Mouse (Mus musculus): ENCODE data around the gene Arl15.

Arl15 gene

GRCm38 (mm10) chr13:114096386-114096785 is 302.1 kb downstream of the Arl15 start:
- no peak for DNase-seq (ENCODE audit: low spot score in 2 of 2)

DNA sequence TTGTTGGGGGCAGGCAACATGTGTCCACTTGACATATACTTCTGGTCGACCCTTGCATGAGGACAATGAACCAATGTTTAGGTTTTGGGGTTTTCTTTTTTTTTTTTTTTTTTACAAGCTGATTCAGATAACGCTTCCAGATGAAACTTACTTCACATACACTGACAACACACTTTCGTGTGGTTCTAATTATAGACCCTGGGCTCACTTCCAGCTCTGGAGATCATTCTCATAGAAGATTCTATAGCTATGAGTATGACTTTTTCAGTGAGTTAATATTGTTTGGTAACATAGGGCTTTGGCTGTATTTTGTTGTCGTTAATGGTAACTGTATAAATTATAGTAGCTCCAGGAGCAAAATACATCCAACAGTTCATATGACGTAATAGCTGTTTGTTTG is 306.9 kb downstream of the Arl15 start:
- DNase-seq (ENCODE audit: low spot score in 2 of 2) = no peak

GRCm38 (mm10) chr13:114106083-114106482 is 311.8 kb downstream of the Arl15 start:
- no peak for DNase-seq (ENCODE audit: low spot score in 2 of 2)

DNA sequence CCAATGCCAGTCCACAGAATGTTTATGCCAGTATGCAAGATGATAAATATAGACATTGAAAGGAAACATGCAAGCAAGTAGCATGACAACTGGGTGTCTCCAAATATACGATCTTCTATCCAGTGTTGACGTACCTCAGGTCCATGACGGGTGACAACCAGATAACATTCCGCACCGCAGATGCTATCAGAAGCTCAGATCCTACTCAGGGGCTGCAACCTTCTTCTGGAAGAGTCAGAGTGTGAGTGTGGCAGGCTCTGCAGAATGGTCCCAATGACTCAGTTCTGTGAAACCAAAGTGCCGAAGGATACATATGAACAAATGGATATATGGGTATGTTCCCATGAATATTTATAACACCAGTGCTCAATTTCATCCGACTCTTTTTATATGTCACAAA is 313.2 kb downstream of the Arl15 start:
- no peak for DNase-seq (ENCODE audit: low spot score in 2 of 2)

- DNase-seq (ENCODE audit: low spot score in 2 of 2) = no peak
Observed at GRCm38 (mm10) chr13:114109441-114109840, 315.1 kb downstream of the Arl15 start.

DNA sequence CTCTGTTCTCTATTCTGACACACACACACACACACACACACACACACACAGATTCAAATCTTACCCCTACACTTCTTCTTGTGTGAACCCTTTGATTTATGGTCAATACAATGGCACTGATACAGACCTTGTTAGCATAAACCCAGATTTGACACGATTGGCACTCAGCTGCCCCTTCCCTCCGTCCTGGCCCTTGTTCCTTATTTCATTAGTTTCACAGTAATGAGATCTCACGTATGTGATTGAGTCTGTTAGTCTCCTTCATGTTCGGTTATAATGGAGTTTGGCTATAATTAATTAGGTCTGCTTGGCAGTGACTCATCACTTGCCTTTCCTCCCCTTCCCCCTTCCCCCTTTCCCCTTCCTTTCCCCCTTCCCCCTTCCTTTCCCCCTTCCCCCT is 315.5 kb downstream of the Arl15 start:
- DNase-seq (ENCODE audit: low spot score in 2 of 2) = no peak

DNA sequence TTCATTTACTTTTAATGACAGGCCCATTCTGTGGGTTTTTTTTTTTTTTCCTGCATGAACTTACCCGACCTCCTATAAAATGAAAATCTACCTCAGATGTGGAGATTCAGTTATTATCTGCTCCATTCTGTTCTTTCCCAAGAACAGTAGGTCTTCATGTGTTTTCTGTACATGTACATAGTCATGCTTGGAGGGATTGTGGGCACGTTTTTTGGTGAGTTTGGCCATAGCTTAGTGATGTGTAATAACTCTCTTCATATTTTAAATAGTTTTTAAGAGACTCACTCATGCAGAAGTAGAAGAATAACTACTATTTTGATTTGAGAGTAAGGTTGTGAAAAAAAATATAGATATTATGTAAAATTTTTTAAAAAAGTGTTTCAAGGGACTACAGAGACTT is 319.2 kb downstream of the Arl15 start:
- DNase-seq (ENCODE audit: low spot score in 2 of 2) = no peak

GRCm38 (mm10) chr13:114114586-114114985 is 320.3 kb downstream of the Arl15 start:
- no peak for DNase-seq (ENCODE audit: low spot score in 2 of 2)

DNA sequence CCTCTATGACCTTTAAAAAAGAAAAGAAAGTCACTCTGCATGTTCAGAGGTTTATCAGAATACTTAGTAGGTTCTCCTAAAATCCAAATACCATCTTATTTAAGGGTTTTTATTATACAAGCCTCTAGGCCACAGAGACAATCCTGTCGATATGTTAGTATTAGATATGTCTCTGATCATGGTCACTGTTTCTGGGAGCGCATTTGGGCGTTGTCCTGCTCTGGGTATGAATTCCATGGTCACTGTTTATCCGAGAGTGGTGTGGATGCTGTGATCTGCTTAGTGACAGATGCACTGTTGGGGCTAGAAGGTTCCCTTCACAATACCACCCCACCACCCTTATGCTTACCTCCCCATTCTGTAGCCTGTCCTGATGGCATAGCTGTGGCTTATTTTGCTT is 320.8 kb downstream of the Arl15 start:
- DNase-seq (ENCODE audit: low spot score in 2 of 2) = no peak

GRCm38 (mm10) chr13:114118104-114118830 is 324.0 kb downstream of the Arl15 start:
- DNase-seq (ENCODE audit: low spot score in 2 of 2) = no peak

GRCm38 (mm10) chr13:114119816-114120215 is 325.5 kb downstream of the Arl15 start:
- DNase-seq (ENCODE audit: low spot score in 2 of 2) = no peak

GRCm38 (mm10) chr13:114121591-114121990 is 327.3 kb downstream of the Arl15 start:
- no peak for DNase-seq (ENCODE audit: low spot score in 2 of 2)

GRCm38 (mm10) chr13:114123391-114123790 is 329.1 kb downstream of the Arl15 start:
- no peak for DNase-seq (ENCODE audit: low spot score in 2 of 2)

DNA sequence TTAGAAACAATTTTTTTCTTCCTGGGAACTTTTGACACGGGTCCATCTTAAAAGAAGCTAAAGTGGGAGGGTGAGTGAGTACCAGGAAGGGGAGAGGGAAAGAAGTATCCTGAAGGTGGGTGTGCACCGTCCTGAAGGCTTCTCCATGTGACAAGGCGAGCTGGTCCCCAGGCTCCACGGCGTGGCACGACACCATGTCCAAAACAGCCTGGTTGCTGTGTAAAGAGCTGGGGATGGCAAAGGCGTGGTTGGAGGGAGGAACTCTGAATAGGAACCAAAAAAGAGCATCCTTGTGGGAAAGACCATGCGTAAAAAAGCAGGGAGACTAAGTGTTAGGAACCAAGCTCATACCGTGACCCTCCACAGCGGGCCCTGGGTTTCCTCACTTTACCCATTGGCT is 330.1 kb downstream of the Arl15 start:
- DNase-seq (ENCODE audit: low spot score in 2 of 2) = no peak

DNA sequence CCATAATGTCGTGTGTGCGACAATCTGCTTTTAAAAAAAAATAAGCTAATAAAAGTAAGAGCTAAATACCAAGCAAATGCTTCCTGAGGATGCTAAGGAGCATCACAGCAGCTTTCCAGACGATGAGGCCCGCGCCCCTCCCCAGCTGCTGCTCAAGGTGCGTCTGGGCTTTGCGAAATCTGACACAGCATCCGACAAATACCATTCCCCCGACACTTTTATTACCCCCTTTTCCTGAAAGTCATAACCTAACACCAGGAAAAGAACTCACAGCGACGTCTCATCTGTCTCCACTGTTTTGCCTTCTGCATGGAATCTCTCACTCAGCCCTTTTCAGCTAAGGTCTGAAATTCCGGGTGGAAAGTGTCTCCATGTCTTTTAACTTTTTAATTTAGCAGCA is 330.7 kb downstream of the Arl15 start:
- DNase-seq (ENCODE audit: low spot score in 2 of 2) = no peak

DNA sequence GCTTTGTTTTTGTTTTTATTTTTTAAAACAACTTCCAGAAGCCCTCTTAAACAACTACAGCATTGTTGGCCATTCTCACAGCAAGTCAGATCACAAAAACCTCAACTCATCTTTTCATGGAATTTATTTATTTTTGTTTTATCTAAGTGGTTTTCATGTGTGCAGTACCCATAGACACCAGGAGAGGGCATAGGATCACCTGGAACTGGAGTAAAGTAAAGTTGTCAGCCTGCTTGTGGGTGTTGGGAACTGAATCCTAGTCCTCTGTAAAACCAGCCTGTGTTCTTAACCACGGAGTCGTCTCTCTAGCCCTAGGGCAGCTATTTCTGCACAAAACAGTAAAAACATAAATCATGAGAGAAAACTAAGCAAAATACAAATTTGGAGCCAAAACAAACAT is 334.1 kb downstream of the Arl15 start:
- DNase-seq (ENCODE audit: low spot score in 2 of 2) = no peak

DNA sequence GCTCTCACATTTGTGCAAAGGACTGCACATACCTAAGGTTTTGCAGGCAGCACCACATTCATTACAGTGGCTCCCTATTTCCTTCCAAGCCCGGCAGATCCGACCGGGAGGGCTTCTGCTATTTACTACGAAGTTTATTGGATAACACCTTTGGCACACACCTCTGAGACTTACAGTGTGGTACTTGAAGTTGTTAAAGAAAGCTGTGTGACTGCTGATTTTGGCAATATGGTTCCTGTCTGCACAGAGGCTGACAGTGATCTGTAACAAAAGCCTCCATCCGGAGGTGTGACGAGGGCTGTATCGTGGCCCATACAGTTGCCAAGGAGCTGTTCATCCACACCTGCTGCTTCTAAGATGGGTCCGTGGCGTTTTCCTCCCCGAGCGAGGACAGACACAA is 335.7 kb downstream of the Arl15 start:
- no peak for DNase-seq (ENCODE audit: low spot score in 2 of 2)

DNA sequence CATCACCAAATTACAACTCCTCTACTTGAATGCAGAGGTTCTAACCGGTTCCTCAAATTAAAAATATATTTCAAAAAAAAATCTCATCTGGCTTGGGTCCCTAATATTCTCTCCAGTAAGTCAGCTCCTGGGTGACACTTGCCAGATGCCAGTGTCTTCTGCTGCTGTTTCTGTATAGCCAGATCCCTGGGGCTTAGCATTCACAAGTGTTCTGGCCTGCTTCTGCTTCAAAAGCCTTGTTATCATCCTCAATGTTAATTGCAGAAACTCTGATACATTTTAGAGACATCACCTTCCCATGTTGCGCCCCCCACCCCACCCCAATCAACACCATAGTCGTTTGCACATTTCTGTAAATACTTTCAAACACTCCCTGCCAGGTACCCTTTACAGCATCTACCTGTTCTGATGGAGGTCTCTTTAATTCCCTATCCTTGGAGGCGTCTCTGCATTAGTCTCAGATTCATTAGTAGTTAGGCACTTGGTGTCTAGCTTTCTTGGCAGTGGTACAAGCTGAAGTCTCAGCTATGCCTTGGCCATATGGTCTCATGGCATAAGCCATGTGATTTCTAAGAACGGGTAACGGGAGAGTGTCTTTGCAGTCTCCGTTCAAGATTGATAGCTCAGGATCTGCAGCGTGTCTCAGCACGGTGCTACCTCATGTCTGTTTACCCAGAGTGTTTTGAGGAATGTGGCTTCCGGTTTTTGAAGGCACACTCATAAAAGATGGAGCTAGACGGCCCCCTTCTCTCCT is 336.4 kb downstream of the Arl15 start:
- no peak for DNase-seq (ENCODE audit: low spot score in 2 of 2)

GRCm38 (mm10) chr13:114138921-114139320 is 344.6 kb downstream of the Arl15 start:
- no peak for DNase-seq (ENCODE audit: low spot score in 2 of 2)

GRCm38 (mm10) chr13:114139570-114139969 is 345.3 kb downstream of the Arl15 start:
- no peak for DNase-seq (ENCODE audit: low spot score in 2 of 2)

DNA sequence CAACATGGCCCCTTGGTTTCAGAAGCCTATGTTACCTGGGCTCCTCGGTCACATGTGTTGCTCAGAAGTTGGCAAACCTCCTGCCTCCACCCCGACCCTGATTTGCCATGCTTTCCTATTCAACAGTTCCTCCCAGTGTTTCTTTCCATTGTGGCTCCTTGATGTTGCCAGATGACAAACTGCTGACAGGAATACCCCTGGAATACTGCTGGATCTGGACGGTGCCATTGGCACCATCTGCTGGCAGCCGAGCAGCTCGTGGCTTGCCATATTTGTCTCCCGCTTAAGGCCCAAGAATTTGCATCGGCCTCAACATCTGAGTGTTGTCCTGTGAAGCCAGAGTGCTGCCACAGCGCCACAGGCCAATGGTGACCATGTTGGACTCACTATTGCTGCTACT is 348.5 kb downstream of the Arl15 start:
- no peak for DNase-seq (ENCODE audit: low spot score in 2 of 2)

- DNase-seq (ENCODE audit: low spot score in 2 of 2) = no peak
Observed at GRCm38 (mm10) chr13:114143247-114143646, 348.9 kb downstream of the Arl15 start.

All from spleen, postnatal 14 days (tissue).